Mouse (Mus musculus): Measurements from ENCODE around the gene Pigg. TPM values are rescaled to one million over a fixed set of nuclear protein-coding genes. Genes with fewer than 3 reads are reported as not detected.

Pigg gene
- polyA plus RNA-seq, 1 experiment from 2014 or later, result 3.5 TPM

GRCm38 (mm10) chr5:108301567-108301966, 10.8 kb upstream of the Pigg start:
- no peak for ATAC-seq (ENCODE audit: low read depth)
- WGBS (ENCODE audit: insufficient replicate concordance), result 45% methylated on average over 3 of the region's 3 CpGs
- no peak overlapping the region for H3K27ac ChIP-seq
- no peak overlapping the region for H3K9ac ChIP-seq
- no peak for DNase-seq
- H3K36me3 ChIP-seq, result no peaks in the 10 kb centered on the region
- H3K4me3 ChIP-seq (replicated peaks), result no peak overlapping the region
- H3K4me1 ChIP-seq (replicated peaks), result no peaks in the 10 kb centered on the region
- H3K27me3 ChIP-seq, result peaks cover 8% of the 10 kb centered on the region; the same call in 1 of the 2 replicates
- no peaks in the 10 kb centered on the region for H3K9me3 ChIP-seq (replicated peaks)
- no peak overlapping the region for H3K4me2 ChIP-seq

GRCm38 (mm10) chr5:108313065-108313860, 854 bp downstream of the Pigg start:
- 4% methylated on average over 16 of the region's 16 CpGs for WGBS (ENCODE audit: insufficient replicate concordance)
- Histone ChIP-seq H3K9ac (peak overlapping the region; percentile 89), H3K4me2 (peak overlapping the region; percentile 86), H3K4me1 (replicated peaks) (peaks cover 15% of the 10 kb centered on the region), H3K27ac (peak overlapping the region; percentile 83), H3K4me3 (replicated peaks) (peak overlapping the region; percentile 85), H3K27me3 (no peaks in the 10 kb centered on the region), H3K9me3 (replicated peaks) (no peaks in the 10 kb centered on the region), H3K36me3 (no peaks in the 10 kb centered on the region)
- DNase-seq (no peak), ATAC-seq (ENCODE audit: low read depth) (peak; percentile 62)

GRCm38 (mm10) chr5:108331051-108331450, 18.6 kb downstream of the Pigg start:
- Histone ChIP-seq H3K9me3 (replicated peaks) (no peaks in the 10 kb centered on the region), H3K27me3 (no peaks in the 10 kb centered on the region), H3K4me2 (no peak overlapping the region), H3K36me3 (peaks cover 51% of the 10 kb centered on the region), H3K4me3 (replicated peaks) (no peak overlapping the region), H3K27ac (no peak overlapping the region), H3K9ac (no peak overlapping the region), H3K4me1 (replicated peaks) (no peaks in the 10 kb centered on the region)
- DNase-seq (no peak), ATAC-seq (ENCODE audit: low read depth) (no peak)
- WGBS (ENCODE audit: insufficient replicate concordance), result 68% methylated on average over 1 of the region's 1 CpGs

GRCm38 (mm10) chr5:108337385-108337784, 25.0 kb downstream of the Pigg start:
- Histone ChIP-seq H3K4me1 (replicated peaks) (peaks cover 14% of the 10 kb centered on the region), H3K4me3 (replicated peaks) (no peak overlapping the region), H3K27ac (no peak overlapping the region; the same call in 1 of the 2 replicates), H3K4me2 (no peak overlapping the region), H3K9me3 (replicated peaks) (no peaks in the 10 kb centered on the region), H3K36me3 (peaks cover 47% of the 10 kb centered on the region), H3K9ac (no peak overlapping the region), H3K27me3 (no peaks in the 10 kb centered on the region)
- ATAC-seq (ENCODE audit: low read depth) (peak; percentile 80), DNase-seq (peak; percentile 42)
- 28% methylated on average over 4 of the region's 4 CpGs for WGBS (ENCODE audit: insufficient replicate concordance)

- ATAC-seq (ENCODE audit: low read depth), result no peak
- H3K36me3 ChIP-seq, result peaks cover 41% of the 10 kb centered on the region
- no peaks in the 10 kb centered on the region for H3K27me3 ChIP-seq
- H3K27ac ChIP-seq, result no peak overlapping the region
- no peak overlapping the region for H3K4me2 ChIP-seq
- H3K4me3 ChIP-seq (replicated peaks), result no peak overlapping the region
- 48% methylated on average over 3 of the region's 3 CpGs for WGBS (ENCODE audit: insufficient replicate concordance)
- DNase-seq, result no peak
- peaks cover 14% of the 10 kb centered on the region for H3K4me1 ChIP-seq (replicated peaks)
- no peak overlapping the region for H3K9ac ChIP-seq
- H3K9me3 ChIP-seq (replicated peaks), result no peaks in the 10 kb centered on the region
Observed at GRCm38 (mm10) chr5:108338049-108338448, 25.6 kb downstream of the Pigg start.

GRCm38 (mm10) chr5:108343680-108344170, 31.3 kb downstream of the Pigg start:
- 78% methylated on average over 4 of the region's 4 CpGs for WGBS (ENCODE audit: insufficient replicate concordance)
- no peak for ATAC-seq (ENCODE audit: low read depth)

GRCm38 (mm10) chr5:108345313-108346071, 33.1 kb downstream of the Pigg start:
- Histone ChIP-seq H3K4me3 (replicated peaks) (no peak overlapping the region), H3K27me3 (no peaks in the 10 kb centered on the region), H3K27ac (no peak overlapping the region), H3K36me3 (peaks cover 41% of the 10 kb centered on the region), H3K9me3 (replicated peaks) (no peaks in the 10 kb centered on the region), H3K9ac (no peak overlapping the region), H3K4me1 (replicated peaks) (peaks cover 6% of the 10 kb centered on the region; the same call in 1 of the 2 replicates), H3K4me2 (no peak overlapping the region)
- ATAC-seq (ENCODE audit: low read depth) (peak; percentile 39), DNase-seq (no peak)
- 42% methylated on average over 10 of the region's 10 CpGs for WGBS (ENCODE audit: insufficient replicate concordance)

More at GRCm38 (mm10) chr5:108343680-108344170, 31.3 kb downstream of the Pigg start:
- Histone ChIP-seq H3K9ac (no peak overlapping the region), H3K27ac (no peak overlapping the region), H3K27me3 (no peaks in the 10 kb centered on the region), H3K4me3 (replicated peaks) (no peak overlapping the region), H3K36me3 (peaks cover 39% of the 10 kb centered on the region), H3K9me3 (replicated peaks) (no peaks in the 10 kb centered on the region), H3K4me2 (no peak overlapping the region), H3K4me1 (replicated peaks) (peaks cover 6% of the 10 kb centered on the region; the same call in 1 of the 2 replicates)
- no peak for DNase-seq

GRCm38 (mm10) chr5:108347843-108348242, 35.4 kb downstream of the Pigg start:
- 68% methylated on average over 6 of the region's 6 CpGs for WGBS (ENCODE audit: insufficient replicate concordance)
- Histone ChIP-seq H3K4me1 (replicated peaks) (peaks cover 6% of the 10 kb centered on the region; the same call in 1 of the 2 replicates), H3K9me3 (replicated peaks) (no peaks in the 10 kb centered on the region), H3K36me3 (peaks cover 41% of the 10 kb centered on the region), H3K4me3 (replicated peaks) (no peak overlapping the region), H3K4me2 (no peak overlapping the region), H3K27ac (no peak overlapping the region), H3K9ac (no peak overlapping the region), H3K27me3 (no peaks in the 10 kb centered on the region)
- DNase-seq (no peak), ATAC-seq (ENCODE audit: low read depth) (no peak)

GRCm38 (mm10) chr5:108349511-108350148, 37.2 kb downstream of the Pigg start:
- no peaks in the 10 kb centered on the region for H3K27me3 ChIP-seq
- no peak overlapping the region for H3K9ac ChIP-seq
- H3K27ac ChIP-seq, result no peak overlapping the region
- peaks cover 11% of the 10 kb centered on the region for H3K4me1 ChIP-seq (replicated peaks)
- no peaks in the 10 kb centered on the region for H3K9me3 ChIP-seq (replicated peaks)
- peaks cover 31% of the 10 kb centered on the region for H3K36me3 ChIP-seq
- no peak overlapping the region for H3K4me3 ChIP-seq (replicated peaks)
- H3K4me2 ChIP-seq, result no peak overlapping the region
- no peak for DNase-seq
- WGBS (ENCODE audit: insufficient replicate concordance), result 79% methylated on average over 9 of the region's 9 CpGs
- ATAC-seq (ENCODE audit: low read depth), result no peak

- WGBS (ENCODE audit: insufficient replicate concordance), result 46% methylated on average over 2 of the region's 2 CpGs
- peak; percentile 58 for ATAC-seq (ENCODE audit: low read depth)
- Histone ChIP-seq H3K9ac (no peak overlapping the region), H3K4me3 (replicated peaks) (no peak overlapping the region), H3K27me3 (no peaks in the 10 kb centered on the region), H3K9me3 (replicated peaks) (no peaks in the 10 kb centered on the region), H3K27ac (no peak overlapping the region), H3K4me1 (replicated peaks) (peaks cover 5% of the 10 kb centered on the region), H3K4me2 (no peak overlapping the region), H3K36me3 (peaks cover 16% of the 10 kb centered on the region)
- no peak for DNase-seq
Observed at GRCm38 (mm10) chr5:108354056-108354455, 41.6 kb downstream of the Pigg start.

GRCm38 (mm10) chr5:108357862-108358261, 45.5 kb downstream of the Pigg start:
- no peak overlapping the region for H3K4me3 ChIP-seq (replicated peaks)
- ATAC-seq (ENCODE audit: low read depth), result no peak

More at GRCm38 (mm10) chr5:108357862-108358261, 45.5 kb downstream of the Pigg start:
- no peak overlapping the region for H3K27ac ChIP-seq
- no peak overlapping the region for H3K4me2 ChIP-seq
- peaks cover 8% of the 10 kb centered on the region for H3K27me3 ChIP-seq
- peaks cover 5% of the 10 kb centered on the region for H3K4me1 ChIP-seq (replicated peaks)
- WGBS (ENCODE audit: insufficient replicate concordance), result 67% methylated on average over 1 of the region's 1 CpGs
- H3K36me3 ChIP-seq, result no peaks in the 10 kb centered on the region
- no peak for DNase-seq
- H3K9ac ChIP-seq, result no peak overlapping the region
- no peaks in the 10 kb centered on the region for H3K9me3 ChIP-seq (replicated peaks)
